Mouse (Mus musculus) right cerebral cortex, postnatal 10 days (tissue): ENCODE data around the gene Tspan5.

Source experiments
- DNase-seq, 2 experiments: peaks; one replicate each; pipeline ENCODE4 v3.0.0; 2021; ENCODE audit warnings: low spot score in 2 of 2

The Tspan5 gene

GRCm38 (mm10) chr3:138770650-138771331 is 28.8 kb downstream of the Tspan5 start:
- peak in 1 of 2 experiments; percentile 64 for DNase-seq

GRCm38 (mm10) chr3:138771549-138772333 is 29.7 kb downstream of the Tspan5 start:
- DNase-seq = no peak

GRCm38 (mm10) chr3:138773871-138774606 is 32.0 kb downstream of the Tspan5 start:
- no peak for DNase-seq

- no peak for DNase-seq
These were observed 32.6 kb downstream of the Tspan5 start for GRCm38 (mm10) chr3:138774607-138774943.

- DNase-seq = no peak
These were observed 34.1 kb downstream of the Tspan5 start for GRCm38 (mm10) chr3:138775926-138776715.

- no peak for DNase-seq
These were observed 39.5 kb downstream of the Tspan5 start for GRCm38 (mm10) chr3:138781492-138781891.

- DNase-seq = peak; percentile 72 to 77
These were observed 42.1 kb downstream of the Tspan5 start for GRCm38 (mm10) chr3:138783859-138784640.

GRCm38 (mm10) chr3:138784641-138785025 is 42.6 kb downstream of the Tspan5 start:
- no peak for DNase-seq

GRCm38 (mm10) chr3:138787758-138788488 is 45.9 kb downstream of the Tspan5 start:
- DNase-seq = peak in 1 of 2 experiments; percentile 68

GRCm38 (mm10) chr3:138788489-138788850 is 46.5 kb downstream of the Tspan5 start:
- no peak for DNase-seq

GRCm38 (mm10) chr3:138789275-138789674 is 47.3 kb downstream of the Tspan5 start:
- no peak for DNase-seq

GRCm38 (mm10) chr3:138794533-138794932 is 52.5 kb downstream of the Tspan5 start:
- peak in 1 of 2 experiments; percentile 71 for DNase-seq

- DNase-seq = no peak
These were observed 54.0 kb downstream of the Tspan5 start for GRCm38 (mm10) chr3:138795951-138796350.

- DNase-seq = no peak
These were observed 54.6 kb downstream of the Tspan5 start for GRCm38 (mm10) chr3:138796583-138796982.

- DNase-seq = peak; percentile 74 to 78
These were observed 58.8 kb downstream of the Tspan5 start for GRCm38 (mm10) chr3:138800664-138801411.

- DNase-seq = no peak
These were observed 59.7 kb downstream of the Tspan5 start for GRCm38 (mm10) chr3:138801661-138802060.

GRCm38 (mm10) chr3:138802722-138803443 is 60.9 kb downstream of the Tspan5 start:
- DNase-seq = peak in 1 of 2 experiments; percentile 59

- no peak for DNase-seq
These were observed 61.6 kb downstream of the Tspan5 start for GRCm38 (mm10) chr3:138803444-138804085.
